Mouse (Mus musculus): Measurements from ENCODE around the gene Fam131c.

Fam131c gene

GRCm38 (mm10) chr4:141360846-141361245, 7.2 kb upstream of the Fam131c start:
- DNase-seq = peak; percentile 50

GRCm38 (mm10) chr4:141362937-141363548, 5.0 kb upstream of the Fam131c start:
- DNase-seq = peak; percentile 90

GRCm38 (mm10) chr4:141365126-141365525, 2.9 kb upstream of the Fam131c start:
- DNase-seq = peak; percentile 49

- no peak for DNase-seq
These were observed 2.1 kb upstream of the Fam131c start for GRCm38 (mm10) chr4:141365876-141366275.

- no peak for DNase-seq
These were observed 4.4 kb downstream of the Fam131c start for GRCm38 (mm10) chr4:141372426-141372825.

GRCm38 (mm10) chr4:141379674-141380073, 11.7 kb downstream of the Fam131c start:
- no peak for DNase-seq

GRCm38 (mm10) chr4:141382406-141382805, 14.4 kb downstream of the Fam131c start:
- DNase-seq = peak; percentile 61

GRCm38 (mm10) chr4:141385275-141385674, 17.3 kb downstream of the Fam131c start:
- peak; percentile 72 for DNase-seq

GRCm38 (mm10) chr4:141386150-141386549, 18.1 kb downstream of the Fam131c start:
- no peak for DNase-seq

GRCm38 (mm10) chr4:141387093-141387784, 19.2 kb downstream of the Fam131c start:
- peak; percentile 89 for DNase-seq

- DNase-seq = no peak
These were observed 19.9 kb downstream of the Fam131c start for GRCm38 (mm10) chr4:141387933-141388332.

- no peak for DNase-seq
These were observed 21.5 kb downstream of the Fam131c start for GRCm38 (mm10) chr4:141389366-141390150.

- DNase-seq = no peak
These were observed 23.3 kb downstream of the Fam131c start for GRCm38 (mm10) chr4:141391293-141391692.

- peak; percentile 55 for DNase-seq
These were observed 26.7 kb downstream of the Fam131c start for GRCm38 (mm10) chr4:141394751-141395150.

GRCm38 (mm10) chr4:141397861-141398260, 29.8 kb downstream of the Fam131c start:
- no peak for DNase-seq

- DNase-seq = peak; percentile 71
These were observed 30.5 kb downstream of the Fam131c start, which contains the start of gene Clcnka for GRCm38 (mm10) chr4:141398545-141398944. Clcnka (minus strand) TSS chr4:141398724.

GRCm38 (mm10) chr4:141400171-141400570, 32.2 kb downstream of the Fam131c start:
- no peak for DNase-seq

- DNase-seq = peak; percentile 93
These were observed 36.7 kb downstream of the Fam131c start for GRCm38 (mm10) chr4:141404518-141405313.

- DNase-seq = no peak
These were observed 37.2 kb downstream of the Fam131c start for GRCm38 (mm10) chr4:141405314-141405622.

- peak; percentile 71 for DNase-seq
These were observed 38.7 kb downstream of the Fam131c start for GRCm38 (mm10) chr4:141406516-141407299.

GRCm38 (mm10) chr4:141408577-141408976, 40.6 kb downstream of the Fam131c start:
- DNase-seq = no peak

GRCm38 (mm10) chr4:141411430-141411992, 43.5 kb downstream of the Fam131c start:
- DNase-seq = peak; percentile 57
